Mouse (Mus musculus) myocyte (in vitro differentiated cells): Measurements from ENCODE around the gene Eif4a3. TPM values are rescaled to one million over a fixed set of nuclear protein-coding genes. Genes with fewer than 3 reads are reported as not detected.

Experiments used
- H3K27me3 ChIP-seq: one replicate; pipeline ENCODE4 v1.6.1; 2011; ENCODE audit not compliant: control insufficient read depth, insufficient read depth, insufficient read length
- H3K36me3 ChIP-seq: one replicate; pipeline ENCODE4 v1.6.1; 2011; ENCODE audit not compliant: control insufficient read depth, insufficient read depth
- H3K4me2 ChIP-seq: one replicate; pipeline ENCODE4 v1.6.1; 2011; ENCODE audit warnings: low read depth, control low read depth
- H3K4me3 ChIP-seq: one replicate; pipeline ENCODE4 v1.5.1; 2011; ENCODE audit warnings: mild to moderate bottlenecking, control low read depth, moderate library complexity
- H3K79me2 ChIP-seq: one replicate; pipeline ENCODE4 v1.6.1; 2011; ENCODE audit not compliant: control insufficient read depth, insufficient read depth
- H3ac ChIP-seq: one replicate; pipeline ENCODE4 v1.6.1; 2011; ENCODE audit not compliant: control insufficient read depth, insufficient read length
- CEBPB ChIP-seq: IDR thresholded peaks from 2 replicates; pipeline ENCODE4 v1.6.1; 2011; ENCODE audit warnings: mild to moderate bottlenecking, moderate library complexity; ENCODE audit not compliant: poor library complexity, insufficient read depth, severe bottlenecking
- E2F4 ChIP-seq: IDR thresholded peaks from one replicate; pipeline ENCODE4 v1.6.1; 2011; ENCODE audit warnings: mild to moderate bottlenecking, control low read depth, moderate library complexity; ENCODE audit not compliant: insufficient read depth
- MAX ChIP-seq: IDR thresholded peaks from one replicate; pipeline ENCODE4 v1.6.1; 2011; ENCODE audit warnings: low read depth, mild to moderate bottlenecking, control low read depth
- MYOD1 ChIP-seq, 3 experiments: IDR thresholded peaks; one replicate each; pipeline ENCODE4 v1.6.1; 2011; ENCODE audit warnings: control low read depth in 2 of 3, low read depth in 2 of 3, mild to moderate bottlenecking in 2 of 3, moderate library complexity in 1 of 3; ENCODE audit not compliant: insufficient read length in 2 of 3, control insufficient read depth in 1 of 3
- MYOG ChIP-seq, 3 experiments: IDR thresholded peaks; one replicate each; pipeline ENCODE4 v1.6.1; 2011; ENCODE audit warnings: control low read depth in 2 of 3, low read depth in 2 of 3, mild to moderate bottlenecking in 2 of 3; ENCODE audit not compliant: insufficient read length in 2 of 3, control insufficient read depth in 1 of 3, insufficient read depth in 1 of 3
- POLR2A ChIP-seq: IDR thresholded peaks from one replicate; pipeline ENCODE4 v1.6.1; 2011; ENCODE audit warnings: low read depth, mild to moderate bottlenecking, control low read depth, moderate library complexity; ENCODE audit not compliant: insufficient read length
- POLR2AphosphoS2 ChIP-seq: IDR thresholded peaks from one replicate; pipeline ENCODE4 v1.6.1; 2011; ENCODE audit warnings: low read depth, control low read depth; ENCODE audit not compliant: insufficient read length
- REST ChIP-seq: IDR thresholded peaks from one replicate; pipeline ENCODE4 v1.6.1; 2011; ENCODE audit warnings: mild to moderate bottlenecking, control low read depth, moderate library complexity; ENCODE audit not compliant: insufficient read depth, insufficient read length
- SRF ChIP-seq: IDR thresholded peaks from one replicate; pipeline ENCODE4 v1.6.1; 2011; ENCODE audit warnings: low read depth; ENCODE audit not compliant: control insufficient read depth, insufficient read length
- TCF12 ChIP-seq: IDR thresholded peaks from one replicate; pipeline ENCODE4 v1.6.1; 2011; ENCODE audit warnings: mild to moderate bottlenecking, control low read depth; ENCODE audit not compliant: poor library complexity, insufficient read depth, severe bottlenecking
- TCF3 ChIP-seq: IDR thresholded peaks from one replicate; pipeline ENCODE4 v1.6.1; 2011; ENCODE audit warnings: low read depth, control low read depth; ENCODE audit not compliant: insufficient read length
- USF1 ChIP-seq: IDR thresholded peaks from one replicate; pipeline ENCODE4 v1.6.1; 2011; ENCODE audit warnings: low read depth, mild to moderate bottlenecking, control low read depth, moderate library complexity
- polyA plus RNA-seq: library from polyadenylated mRNA; unstranded; fragments of >200 nt; fragmentation: generic; extraction: Trizol; gene quantifications from one replicate; pipeline ENCODE4 v1.2.1, GENCODE M21; 2012; ENCODE audit warnings: missing spikeins

Gene Eif4a3
- polyA plus RNA-seq, 1 experiment, result 247 TPM

DNA sequence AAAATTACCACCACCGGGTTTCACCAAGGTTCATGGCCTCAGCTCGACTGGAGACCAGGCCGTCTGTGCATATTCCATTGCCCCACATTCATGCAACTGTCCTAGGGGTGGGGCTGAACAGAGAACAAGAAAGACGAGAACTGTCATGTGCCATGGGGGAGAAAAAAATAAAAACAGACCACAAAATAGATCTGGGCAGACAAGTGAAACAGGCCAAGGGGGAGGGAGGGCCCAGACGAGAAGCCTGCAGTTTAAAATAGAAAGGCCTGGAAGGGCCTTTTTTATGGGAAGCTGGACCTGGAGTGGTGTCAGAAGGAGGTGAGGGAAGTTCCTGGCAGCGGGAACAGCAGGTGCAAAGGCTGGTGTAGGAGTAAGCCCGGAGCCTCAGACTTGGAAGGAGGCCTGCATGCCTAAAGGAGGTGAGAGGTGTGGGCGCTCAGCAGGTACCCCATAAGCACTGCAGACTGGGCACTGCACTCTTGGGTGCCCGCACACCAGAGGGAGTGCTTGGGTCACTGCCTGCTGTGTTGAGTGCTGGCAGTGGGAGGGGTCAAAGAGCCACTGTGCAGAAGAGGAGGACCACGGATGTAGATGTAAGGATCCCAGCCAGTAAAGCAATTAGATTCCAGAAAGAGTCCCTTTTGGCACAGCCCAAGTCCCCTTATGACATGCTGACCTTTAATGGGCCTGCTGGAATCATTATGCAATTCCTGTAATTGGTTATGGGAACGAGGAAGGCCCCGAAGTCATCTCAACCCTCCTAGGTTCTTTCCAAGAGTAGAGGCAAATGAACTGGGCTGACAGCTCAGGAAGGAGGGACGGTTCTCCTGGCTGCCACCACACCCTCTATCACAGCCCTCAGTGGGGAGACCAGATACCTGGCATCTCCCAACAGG lies 7.1 kb upstream of the Eif4a3 start:
- Histone ChIP-seq H3K36me3 (no peaks in the 10 kb centered on the region), H3K4me2 (peak overlapping the region; percentile 13), H3K27me3 (peaks cover 40% of the 10 kb centered on the region), H3K79me2 (no peaks in the 10 kb centered on the region), H3K4me3 (no peak overlapping the region), H3ac (no peak overlapping the region)
- no peak for TF ChIP-seq REST
- peak in 1 of 3 experiments; percentile 54 for TF ChIP-seq MYOD1 (IDR thresholded peaks at IDR 0.05; ENCODE audit: control insufficient read depth in 1 of 3, insufficient read length in 2 of 3, low read depth in 2 of 3)
- peak in 1 of 3 experiments; percentile 62 for TF ChIP-seq MYOG (IDR thresholded peaks at IDR 0.05; ENCODE audit: control insufficient read depth in 1 of 3, insufficient read depth in 1 of 3, insufficient read length in 2 of 3, low read depth in 2 of 3)

DNA sequence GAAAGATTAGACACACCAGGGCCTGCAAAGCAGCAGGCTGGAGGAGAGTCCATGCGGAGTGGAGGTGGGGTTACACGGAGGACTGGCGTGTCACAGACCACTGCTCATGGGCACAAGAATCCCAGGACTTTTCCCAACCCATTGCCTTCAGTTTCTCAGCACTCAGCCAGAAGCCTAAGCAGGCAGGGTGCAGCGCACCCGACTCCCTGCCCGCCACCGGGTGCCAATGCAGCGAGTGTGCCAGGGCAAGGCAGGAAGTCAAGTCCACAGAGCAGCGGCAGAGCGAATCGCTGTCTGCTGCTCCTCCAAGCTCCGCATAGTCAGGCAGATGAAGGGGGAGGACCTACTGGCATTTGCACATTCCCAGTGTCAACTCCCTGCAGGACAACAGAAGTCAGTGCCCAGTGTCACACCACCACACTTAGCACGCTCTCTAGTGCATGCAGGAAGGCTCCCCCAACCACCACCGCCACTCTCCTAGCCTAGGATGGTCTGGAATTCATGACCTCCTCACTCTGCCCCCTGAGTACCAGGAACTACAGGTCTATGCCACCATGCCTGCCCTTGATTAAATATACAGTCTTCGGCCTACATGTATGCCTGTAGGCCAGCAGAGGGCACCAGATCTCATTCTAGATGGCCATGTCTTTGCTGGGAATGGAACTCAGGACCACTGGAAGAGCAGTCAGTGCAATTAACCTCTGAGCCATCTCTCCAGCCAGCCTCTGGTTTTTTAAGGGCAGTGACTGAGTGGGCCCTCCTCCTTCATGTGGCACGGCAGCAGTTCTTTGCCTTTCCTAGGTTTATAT lies 5.2 kb upstream of the Eif4a3 start:
- no peak overlapping the region for H3K4me3 ChIP-seq
- H3K4me2 ChIP-seq, result no peak overlapping the region
- peaks cover 35% of the 10 kb centered on the region for H3K27me3 ChIP-seq
- no peak overlapping the region for H3ac ChIP-seq
- H3K36me3 ChIP-seq, result no peaks in the 10 kb centered on the region
- no peaks in the 10 kb centered on the region for H3K79me2 ChIP-seq
- TF ChIP-seq MAX (no peak), MYOD1 (IDR thresholded peaks at IDR 0.05; ENCODE audit: control insufficient read depth in 1 of 3, insufficient read length in 2 of 3, low read depth in 2 of 3) (no peak), USF1 (no peak), TCF12 (no peak), POLR2A (no peak), REST (no peak), SRF (no peak), POLR2AphosphoS2 (no peak), E2F4 (no peak)

DNA sequence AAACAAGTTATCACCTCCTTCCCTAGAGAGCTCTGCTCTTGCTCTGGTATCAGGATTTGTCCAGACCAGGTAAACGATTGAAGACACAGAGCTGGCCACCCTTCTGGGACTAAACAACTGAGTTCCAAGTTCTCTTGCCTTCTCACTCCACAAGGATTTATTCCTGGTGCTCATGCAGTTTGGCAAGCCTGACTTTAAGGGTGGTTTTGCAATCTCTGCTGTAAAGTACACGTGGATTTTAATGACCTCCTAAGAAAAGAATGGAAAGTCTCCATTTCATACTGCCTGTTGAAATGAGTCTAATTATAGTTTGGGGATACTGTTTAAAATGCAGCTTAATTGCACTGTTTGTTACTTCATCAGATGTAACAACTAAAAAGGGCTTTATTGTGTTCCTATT lies 1.1 kb upstream of the Eif4a3 start:
- Histone ChIP-seq H3K79me2 (peaks cover 28% of the 10 kb centered on the region), H3ac (no peak overlapping the region), H3K36me3 (peaks cover 10% of the 10 kb centered on the region), H3K4me2 (peak overlapping the region; percentile 77), H3K4me3 (peak overlapping the region; percentile 98), H3K27me3 (peaks cover 29% of the 10 kb centered on the region)
- TF ChIP-seq CEBPB (no peak), E2F4 (no peak), POLR2A (no peak), REST (no peak), MAX (no peak), MYOD1 (IDR thresholded peaks at IDR 0.05; ENCODE audit: control insufficient read depth in 1 of 3, insufficient read length in 2 of 3, low read depth in 2 of 3) (no peak), SRF (no peak), MYOG (IDR thresholded peaks at IDR 0.05; ENCODE audit: control insufficient read depth in 1 of 3, insufficient read depth in 1 of 3, insufficient read length in 2 of 3, low read depth in 2 of 3) (no peak), USF1 (no peak)

DNA sequence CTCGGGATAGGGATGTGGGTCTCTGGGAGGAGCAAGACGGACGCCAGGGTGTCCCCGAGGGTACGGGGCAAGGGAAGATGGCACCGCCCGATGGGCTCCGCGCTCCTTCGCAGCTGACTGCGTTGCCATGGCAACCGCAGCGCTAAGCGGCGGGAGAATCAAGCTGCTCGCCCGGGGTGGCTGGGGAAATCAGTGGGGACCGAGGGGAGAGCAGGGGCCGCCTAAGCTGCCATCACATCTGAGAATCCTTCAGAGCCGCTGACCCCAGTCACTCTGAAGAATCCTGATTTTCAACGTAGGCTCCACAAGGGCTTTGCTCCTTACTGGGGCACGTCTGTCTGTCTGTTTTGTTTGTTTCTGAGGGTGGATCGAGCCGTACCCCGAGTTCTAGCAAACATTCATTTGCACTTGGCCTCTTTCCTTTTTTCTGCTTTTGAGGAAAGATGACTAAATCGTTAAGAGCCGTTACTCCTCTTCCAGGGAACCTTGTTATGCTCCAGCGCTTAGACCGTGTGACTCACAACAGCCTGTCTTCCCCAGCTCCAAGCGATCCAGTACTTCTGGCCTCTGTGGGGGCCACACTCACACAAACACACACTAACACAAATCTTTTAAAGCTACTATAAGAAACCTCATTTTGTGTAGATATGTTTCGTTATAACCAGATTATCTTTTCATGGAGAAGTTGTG lies 502 bp upstream of the Eif4a3 start:
- Histone ChIP-seq H3K79me2 (peaks cover 28% of the 10 kb centered on the region), H3ac (peak overlapping the region; percentile 94)
- TF ChIP-seq E2F4 (peak; percentile 82), SRF (no peak), MAX (no peak)

DNA sequence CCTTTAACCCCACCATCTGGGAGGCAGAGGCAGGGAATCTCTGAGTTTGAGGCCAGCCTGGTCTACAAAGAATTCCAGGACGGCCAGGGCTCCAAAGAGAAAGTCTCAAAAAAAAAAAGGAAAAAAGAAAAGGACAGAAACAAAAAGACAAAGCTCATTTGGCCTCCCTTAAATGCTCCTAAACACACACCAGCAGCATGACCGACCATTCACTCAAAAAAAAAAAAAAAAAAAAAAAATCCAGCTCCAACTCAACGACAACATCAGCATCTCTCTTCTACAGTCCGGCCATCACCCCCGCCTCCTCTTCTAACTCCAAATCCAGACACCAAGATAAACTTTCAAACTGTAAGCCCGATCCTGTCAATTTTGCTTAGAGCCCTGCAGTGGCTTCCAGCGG lies 972 bp downstream of the Eif4a3 start:
- peaks cover 15% of the 10 kb centered on the region for H3K27me3 ChIP-seq
- TF ChIP-seq SRF (no peak), MYOD1 (IDR thresholded peaks at IDR 0.05; ENCODE audit: control insufficient read depth in 1 of 3, insufficient read length in 2 of 3, low read depth in 2 of 3) (no peak), TCF3 (no peak), POLR2A (no peak), MAX (no peak), TCF12 (no peak), E2F4 (no peak), CEBPB (no peak), USF1 (no peak), REST (no peak), POLR2AphosphoS2 (no peak), MYOG (IDR thresholded peaks at IDR 0.05; ENCODE audit: control insufficient read depth in 1 of 3, insufficient read depth in 1 of 3, insufficient read length in 2 of 3, low read depth in 2 of 3) (no peak)
- H3K4me3 ChIP-seq, result peak overlapping the region; percentile 98
- peaks cover 18% of the 10 kb centered on the region for H3K36me3 ChIP-seq
- H3ac ChIP-seq, result peak overlapping the region; percentile 94
- peaks cover 28% of the 10 kb centered on the region for H3K79me2 ChIP-seq
- peak overlapping the region; percentile 98 for H3K4me2 ChIP-seq

More for the DNA sequence above, 502 bp upstream of the Eif4a3 start:
- peaks cover 10% of the 10 kb centered on the region for H3K36me3 ChIP-seq
- H3K27me3 ChIP-seq, result peaks cover 29% of the 10 kb centered on the region
- peak overlapping the region; percentile 77 for H3K4me2 ChIP-seq
- peak overlapping the region; percentile 98 for H3K4me3 ChIP-seq
